Mouse (Mus musculus): ENCODE data around the gene Phlpp1.
"Not testable (repeated sequence)": the region's sequence is repeated elsewhere in the genome, so short reads cannot be mapped to it uniquely, and the experiment has no call there.

Gene Phlpp1

GRCm38 (mm10) chr1:106243371-106243770 lies 71.8 kb downstream of the Phlpp1 start:
- no peak for DNase-seq (ENCODE audit: inconsistent ontology term)

DNA sequence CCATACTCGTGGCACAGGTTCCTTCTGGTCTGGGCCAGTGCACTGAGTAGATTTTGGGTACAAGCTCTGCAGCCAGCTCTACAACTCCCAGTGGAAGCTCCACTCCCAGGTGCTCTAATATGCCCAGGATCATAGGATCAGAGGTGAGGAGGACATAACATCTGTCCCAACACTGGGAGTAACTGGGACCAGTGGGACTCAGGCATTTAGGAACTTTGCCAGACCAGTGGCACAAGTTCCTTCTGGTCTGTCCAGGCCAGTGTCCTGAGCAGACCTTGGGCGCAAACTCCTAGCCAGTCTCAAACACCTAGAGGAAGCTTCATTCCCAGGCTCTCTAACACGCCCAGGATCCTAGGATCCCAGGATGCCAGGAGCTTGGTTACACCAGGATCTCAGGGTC lies 72.7 kb downstream of the Phlpp1 start:
- no peak for DNase-seq (ENCODE audit: inconsistent ontology term)

DNA sequence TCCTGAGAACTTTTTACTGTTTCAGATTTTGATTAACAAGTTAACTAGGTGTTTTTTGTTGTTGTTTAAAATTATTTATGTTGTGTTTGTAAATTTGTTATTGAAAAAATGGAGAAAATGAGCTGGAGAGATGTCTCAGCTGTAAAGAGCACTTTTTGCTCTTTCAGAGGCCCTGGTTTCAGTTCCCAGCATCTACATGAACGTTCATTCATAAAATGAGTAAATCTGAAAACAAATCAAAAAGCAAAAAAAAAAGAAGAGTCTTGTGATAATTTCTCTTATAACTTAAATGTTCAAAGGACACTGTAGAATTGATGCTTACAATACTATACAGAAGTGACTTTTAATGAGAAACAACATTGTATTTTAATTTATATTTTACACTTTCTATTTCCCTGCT lies 82.5 kb downstream of the Phlpp1 start:
- DNase-seq (ENCODE audit: inconsistent ontology term): no peak

DNA sequence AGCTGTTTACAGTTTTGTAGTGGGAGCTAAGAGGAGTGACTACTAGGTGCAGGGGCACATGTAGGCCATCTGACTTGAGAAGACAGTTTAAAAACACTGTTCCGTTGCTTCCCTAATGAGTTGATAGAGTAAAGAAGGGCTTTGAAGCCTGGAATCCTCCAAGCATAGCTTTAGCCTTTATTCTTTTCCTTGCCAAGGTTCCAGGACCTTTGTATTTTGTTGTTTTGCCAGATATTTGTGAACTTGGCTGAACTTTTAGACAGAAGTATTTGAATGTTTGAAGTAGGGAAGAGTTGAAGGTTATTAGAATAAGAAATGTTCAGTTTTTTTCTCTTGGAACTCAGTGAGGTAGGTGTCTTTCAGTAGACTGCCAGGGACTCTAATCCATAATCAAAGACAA lies 85.6 kb downstream of the Phlpp1 start:
- DNase-seq (ENCODE audit: inconsistent ontology term): peak; percentile 71

- DNase-seq (ENCODE audit: inconsistent ontology term): no peak
Observed at GRCm38 (mm10) chr1:106268028-106268799, 96.7 kb downstream of the Phlpp1 start.

GRCm38 (mm10) chr1:106269337-106269736 lies 97.8 kb downstream of the Phlpp1 start:
- DNase-seq (ENCODE audit: inconsistent ontology term): no peak

GRCm38 (mm10) chr1:106272916-106273315 lies 101.4 kb downstream of the Phlpp1 start:
- DNase-seq (ENCODE audit: inconsistent ontology term): peak; percentile 53

DNA sequence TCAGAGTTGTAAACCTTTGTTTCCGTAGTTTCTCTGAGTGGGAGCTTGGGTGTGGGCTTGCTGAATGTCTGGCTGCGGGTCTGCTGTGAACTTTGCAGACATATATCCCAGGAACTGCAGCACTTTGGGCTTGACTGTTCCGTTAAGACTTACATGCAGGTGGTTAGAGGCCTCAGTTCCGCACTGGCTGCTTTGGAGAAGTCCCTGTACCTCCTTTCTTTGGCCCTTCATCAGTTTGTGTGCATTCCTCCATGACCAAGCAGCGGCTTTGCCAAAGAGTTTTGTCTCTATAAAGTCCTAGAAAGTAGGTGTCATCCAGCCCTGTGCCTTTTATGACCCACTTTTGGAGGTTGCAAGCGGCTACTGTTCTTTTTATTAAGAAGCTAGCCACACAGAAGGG lies 102.2 kb downstream of the Phlpp1 start:
- no peak for DNase-seq (ENCODE audit: inconsistent ontology term)

DNA sequence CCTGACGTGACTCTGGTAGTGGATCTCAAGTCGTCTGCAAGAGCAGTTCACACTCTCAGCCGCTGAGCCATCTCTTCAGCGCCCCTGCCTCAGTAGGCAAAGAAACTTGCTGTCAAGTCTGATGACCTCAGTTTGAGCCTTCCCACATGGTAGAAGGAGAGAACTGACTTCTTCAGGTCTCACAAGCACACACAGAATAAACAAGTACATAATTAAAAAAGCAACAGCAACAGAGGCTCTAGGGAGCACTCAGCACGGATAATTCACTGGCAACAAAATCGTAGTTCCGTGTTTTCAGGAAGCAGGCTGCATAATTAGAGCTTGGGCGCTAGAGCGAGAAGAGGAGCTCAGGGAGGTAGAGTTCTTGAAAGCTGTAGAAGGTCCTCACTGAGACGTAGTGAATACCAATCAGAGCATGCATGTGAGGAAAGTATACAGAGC lies 103.0 kb downstream of the Phlpp1 start:
- no peak for DNase-seq (ENCODE audit: inconsistent ontology term)

DNA sequence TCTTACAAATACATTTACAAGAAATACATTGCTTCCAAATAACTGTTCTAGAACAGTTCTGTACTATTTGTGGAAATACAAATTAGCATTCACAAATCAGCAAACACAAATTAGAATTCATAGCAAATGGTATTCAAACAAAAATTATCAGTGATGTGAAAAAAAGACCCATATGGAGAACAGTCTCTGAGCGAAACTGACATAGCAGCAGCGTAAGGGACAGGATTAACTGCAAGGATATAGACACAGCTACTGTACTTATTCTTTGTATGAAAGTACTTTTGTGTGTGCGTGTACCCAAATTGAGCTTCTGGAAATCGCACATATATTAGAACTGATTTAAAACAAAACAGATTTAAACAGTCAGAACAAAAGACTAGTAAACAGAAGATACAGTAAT lies 103.6 kb downstream of the Phlpp1 start:
- no peak for DNase-seq (ENCODE audit: inconsistent ontology term)

DNA sequence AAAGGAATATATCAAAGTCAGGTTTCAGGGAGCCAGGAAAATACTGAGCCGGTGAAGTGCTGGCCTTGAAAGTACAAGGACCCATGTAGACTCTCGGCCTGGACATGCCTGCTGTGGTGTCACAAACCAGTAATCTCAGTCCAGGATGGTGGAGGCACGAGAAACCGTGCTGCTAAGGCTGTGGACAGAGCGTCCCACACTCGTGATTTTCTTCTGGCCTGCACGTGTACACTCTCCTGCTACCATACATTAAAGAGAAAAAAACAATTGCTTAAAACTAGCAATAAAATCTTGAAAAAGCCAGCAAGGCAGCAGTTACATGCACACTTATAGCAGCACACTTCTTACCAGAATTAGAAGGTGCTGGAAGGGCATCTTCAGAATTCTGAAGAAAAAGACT lies 104.2 kb downstream of the Phlpp1 start:
- no peak for DNase-seq (ENCODE audit: inconsistent ontology term)

GRCm38 (mm10) chr1:106276824-106277223 lies 105.3 kb downstream of the Phlpp1 start:
- no peak for DNase-seq (ENCODE audit: inconsistent ontology term)

- no peak for DNase-seq (ENCODE audit: inconsistent ontology term)
Observed at GRCm38 (mm10) chr1:106277286-106277685, 105.7 kb downstream of the Phlpp1 start.

GRCm38 (mm10) chr1:106278552-106279060 lies 107.1 kb downstream of the Phlpp1 start:
- no peak for DNase-seq (ENCODE audit: inconsistent ontology term)

DNA sequence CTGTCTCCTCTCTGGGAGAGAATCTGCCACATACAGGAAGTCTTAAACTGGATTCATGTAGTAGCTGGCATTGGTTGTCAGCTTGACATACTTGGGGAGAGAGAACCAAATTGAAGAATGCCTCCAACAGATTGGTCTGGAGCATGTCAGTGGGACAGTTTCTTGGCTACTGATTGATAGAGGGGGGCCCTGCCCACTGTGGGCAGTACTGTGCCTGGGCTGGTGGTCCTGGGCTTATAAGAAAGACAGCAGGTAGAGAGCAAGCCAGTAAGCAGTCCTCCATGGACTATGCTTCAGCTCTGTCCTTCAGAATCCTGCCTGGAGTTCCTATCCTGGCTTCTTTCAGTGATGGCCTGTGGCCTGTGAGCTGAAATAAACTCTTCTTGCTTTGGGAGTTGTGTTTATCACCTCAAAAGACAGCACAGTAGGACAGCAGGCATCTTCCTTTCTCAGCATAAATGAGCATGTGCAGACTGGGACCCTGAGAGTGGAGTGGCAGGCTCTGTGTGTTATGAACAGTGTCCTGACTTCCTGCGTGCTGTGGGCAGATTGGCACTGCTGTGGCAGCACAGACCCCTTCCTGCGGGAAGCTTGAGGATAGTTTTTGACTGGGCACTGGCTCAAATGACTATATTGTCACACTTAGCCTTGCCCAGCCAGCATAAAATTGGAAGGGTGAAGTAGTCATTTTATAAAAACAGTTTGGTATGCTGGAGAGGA lies 108.0 kb downstream of the Phlpp1 start:
- no peak for DNase-seq (ENCODE audit: inconsistent ontology term)

DNA sequence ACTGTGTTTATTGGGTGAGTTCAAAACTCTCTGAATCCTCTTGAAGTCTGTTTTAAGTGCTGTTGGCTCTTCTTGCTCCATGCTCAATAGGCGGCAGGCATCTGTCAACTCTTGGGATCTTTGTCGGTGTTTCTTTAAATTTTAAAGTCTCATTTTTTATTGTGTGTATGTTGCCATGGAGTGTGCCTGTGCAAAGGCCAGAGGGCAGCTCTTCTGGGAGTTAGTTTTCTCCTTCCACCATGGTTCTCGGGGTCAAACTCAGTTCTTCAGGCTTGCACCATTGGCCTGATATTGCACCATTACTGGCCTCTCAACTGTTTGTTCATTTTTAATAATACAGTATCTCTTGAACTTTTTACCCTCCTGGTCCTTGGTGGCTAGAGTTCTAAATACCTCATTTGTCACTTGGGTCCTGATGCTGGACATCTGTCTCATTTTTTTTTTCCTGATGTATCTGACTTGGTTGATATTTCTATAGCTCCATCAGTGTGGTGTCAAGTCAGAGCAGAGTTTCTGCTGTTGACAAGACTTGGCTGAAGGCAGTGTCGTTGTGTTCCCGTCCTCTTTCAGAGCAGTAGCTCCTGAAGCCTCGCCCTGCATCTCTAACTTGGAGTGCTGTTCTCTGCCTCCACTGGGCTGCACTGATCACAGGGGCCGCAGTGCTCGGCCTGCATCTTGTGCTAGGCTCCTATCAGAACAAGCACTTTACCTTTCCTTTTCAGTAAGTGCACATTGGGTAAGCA lies 108.8 kb downstream of the Phlpp1 start:
- no peak for DNase-seq (ENCODE audit: inconsistent ontology term)

GRCm38 (mm10) chr1:106286815-106287214 lies 115.3 kb downstream of the Phlpp1 start:
- DNase-seq (ENCODE audit: inconsistent ontology term): no peak

- DNase-seq (ENCODE audit: inconsistent ontology term): no peak
Observed at GRCm38 (mm10) chr1:106289065-106289464, 117.5 kb downstream of the Phlpp1 start.

- DNase-seq (ENCODE audit: inconsistent ontology term): no peak
Observed at GRCm38 (mm10) chr1:106289580-106289979, 118.0 kb downstream of the Phlpp1 start.

GRCm38 (mm10) chr1:106309394-106310039 lies 138.0 kb downstream of the Phlpp1 start:
- no peak for DNase-seq (ENCODE audit: inconsistent ontology term)

DNA sequence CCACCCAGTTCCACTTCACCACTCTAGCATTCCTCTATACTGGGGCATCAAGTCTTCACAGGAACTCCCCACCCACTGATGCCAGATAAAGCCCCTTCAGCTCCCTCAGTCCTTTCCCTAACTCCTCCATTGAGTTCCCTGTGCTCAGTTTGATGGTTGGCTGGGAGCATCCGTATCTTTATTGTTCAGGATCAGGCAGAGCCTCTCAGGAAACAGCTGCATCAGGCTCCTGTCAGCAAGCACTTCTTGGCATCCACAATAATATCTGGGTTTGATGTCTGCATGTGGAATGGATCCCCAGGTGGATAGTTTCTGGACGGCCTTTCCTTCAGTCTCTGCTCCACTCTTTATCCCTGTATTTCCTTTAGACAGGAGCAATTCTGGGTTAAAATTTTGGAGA lies 138.7 kb downstream of the Phlpp1 start:
- DNase-seq (ENCODE audit: inconsistent ontology term): no peak

- not testable (repeated sequence) for DNase-seq (ENCODE audit: inconsistent ontology term)
Observed at GRCm38 (mm10) chr1:106311830-106312229, 140.3 kb downstream of the Phlpp1 start.

Measured in Muller cell, postnatal 12 days (primary cell).